Mouse (Mus musculus) lung, adult 2 months (tissue): ENCODE results near the gene Teddm3. TPM values are rescaled to one million over a fixed set of nuclear protein-coding genes. Genes with fewer than 3 reads are reported as not detected.
"Not testable (repeated sequence)": the region's sequence is repeated elsewhere in the genome, so short reads cannot be mapped to it uniquely, and the experiment has no call there.

Experiments
- DNase-seq: peaks from one replicate; pipeline ENCODE4 v3.0.0; 2022
- H3K4me1 ChIP-seq: fragments of 200-500 bp; 2 replicates; pipeline ENCODE4 v1.6.1; 2011; ENCODE audit warnings: low read length; ENCODE audit not compliant: control insufficient read depth, insufficient read depth
- H3K4me3 ChIP-seq: fragments of 200-500 bp; replicated peaks from 2 replicates; pipeline ENCODE3; 2011; ENCODE audit warnings: low read depth, mild to moderate bottlenecking, control low read depth, low read length; ENCODE audit errors: extremely low read depth
- CTCF ChIP-seq: fragments of 200-500 bp; IDR thresholded peaks from 2 replicates; pipeline ENCODE4 v1.5.1; 2011; ENCODE audit warnings: mild to moderate bottlenecking, low read length, control low read depth; ENCODE audit not compliant: insufficient read depth
- POLR2A ChIP-seq: fragments of 200-500 bp; IDR thresholded peaks from 2 replicates; pipeline ENCODE4 v1.6.1; 2011; ENCODE audit warnings: low read depth, mild to moderate bottlenecking, control low read depth, low read length, borderline replicate concordance; ENCODE audit errors: extremely low read depth
- WGBS: fragments of 180-500 bp; shearing (Covaris S2); methylation state at CpG from one replicate; pipeline ENCODE4 v1.1.7; 2018; 5-methylcytosine and 5-hydroxymethylcytosine counted together
- polyA plus RNA-seq: library from polyadenylated mRNA; depleted of rRNA; stranded (reverse); fragments of >200 nt; gene quantifications from 2 replicates; pipeline ENCODE4 v1.2.3, GENCODE M21; 2012; rRNA removed

The Teddm3 gene
- polyA plus RNA-seq, 1 experiment, result 27.9 TPM

DNA sequence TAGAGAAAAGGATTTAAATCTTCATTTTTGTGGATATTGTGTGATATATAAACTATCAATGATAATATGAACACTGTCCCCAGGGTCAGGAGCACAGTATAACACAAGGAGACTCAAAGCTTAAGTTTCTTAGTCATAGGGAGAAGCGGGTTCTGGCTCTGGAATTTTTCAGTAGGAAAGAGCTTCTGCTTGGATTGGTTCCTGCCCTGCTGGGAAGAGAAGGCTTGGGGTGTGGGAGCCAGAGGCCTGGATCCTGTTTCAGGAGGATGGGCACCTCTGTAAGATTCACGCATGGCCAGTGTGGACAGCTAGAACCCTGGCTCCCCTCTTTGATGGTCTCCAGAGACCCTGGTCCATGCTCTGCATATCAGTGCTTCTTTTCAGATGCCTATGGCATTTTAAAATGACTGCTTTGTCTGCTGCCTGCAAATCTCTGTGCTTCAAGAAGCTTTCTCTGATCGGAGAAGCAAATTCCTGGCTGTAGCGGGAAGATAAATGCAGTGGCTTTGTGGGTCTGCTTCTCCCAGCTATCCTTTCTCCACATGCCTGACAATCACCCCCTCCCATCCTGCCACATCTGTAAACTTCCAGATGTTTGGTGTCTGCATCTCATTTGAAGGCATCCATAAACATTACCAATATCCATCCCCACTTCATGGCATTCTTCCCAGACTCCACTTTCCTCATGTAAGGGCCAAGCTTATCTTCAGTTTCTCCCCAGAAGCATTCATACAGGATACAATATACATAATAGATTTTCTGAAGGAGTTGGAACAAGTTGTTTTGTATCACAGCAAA, 2.0 kb downstream of the Teddm3 start:
- DNase-seq, result no peak
- Histone ChIP-seq H3K4me3 (no peak overlapping the region), H3K4me1 (no peaks in the 10 kb centered on the region)
- 57% methylated on average over 4 of the region's 4 CpGs for WGBS
- no peak for TF ChIP-seq CTCF

DNA sequence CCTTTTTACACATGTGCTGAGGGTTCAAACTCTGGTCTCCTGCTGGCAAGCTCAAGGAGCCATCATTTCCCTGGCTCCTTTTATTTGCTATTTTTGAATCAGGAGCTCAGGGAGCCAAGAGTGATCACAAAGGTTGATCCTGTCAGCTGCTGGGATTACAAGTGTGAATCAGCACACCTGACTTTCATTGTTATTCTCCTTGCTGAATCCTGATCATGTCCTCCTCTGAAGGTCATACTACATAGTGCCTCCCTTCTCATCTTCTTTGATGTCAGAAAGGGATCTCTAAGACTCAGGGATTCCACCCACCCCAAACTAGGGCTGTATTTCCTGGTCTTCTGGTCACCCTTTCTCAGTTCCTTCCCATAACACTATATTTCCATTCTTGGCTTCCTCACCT, 3.9 kb downstream of the Teddm3 start:
- TF ChIP-seq POLR2A (no peak), CTCF (no peak)
- no peaks in the 10 kb centered on the region for H3K4me1 ChIP-seq
- DNase-seq, result no peak

DNA sequence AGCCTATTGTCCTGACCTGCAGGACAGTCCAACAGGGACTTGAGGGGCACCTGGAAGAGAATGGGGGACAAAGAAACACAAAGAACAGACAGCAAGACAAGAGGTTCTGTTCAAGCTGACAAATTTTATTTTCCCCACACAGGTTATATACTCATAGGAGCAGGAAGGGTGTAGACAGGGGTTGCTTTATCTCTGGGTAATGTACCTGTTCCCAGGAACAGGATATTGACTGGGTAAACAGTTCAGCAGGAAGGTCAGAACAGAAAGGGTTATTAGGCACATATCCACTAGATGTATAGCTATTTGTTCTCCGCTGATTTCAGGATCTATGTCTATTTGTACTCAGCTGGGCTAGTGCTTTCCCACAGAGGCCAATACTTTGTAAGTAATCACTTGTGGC, 5.3 kb downstream of the Teddm3 start:
- WGBS, result 63% methylated on average over 1 of the region's 1 CpGs
- H3K4me3 ChIP-seq, DNase-seq, H3K4me1 ChIP-seq: not testable (repeated sequence)

More for the DNA sequence above, 3.9 kb downstream of the Teddm3 start:
- H3K4me3 ChIP-seq, result no peak overlapping the region

DNA sequence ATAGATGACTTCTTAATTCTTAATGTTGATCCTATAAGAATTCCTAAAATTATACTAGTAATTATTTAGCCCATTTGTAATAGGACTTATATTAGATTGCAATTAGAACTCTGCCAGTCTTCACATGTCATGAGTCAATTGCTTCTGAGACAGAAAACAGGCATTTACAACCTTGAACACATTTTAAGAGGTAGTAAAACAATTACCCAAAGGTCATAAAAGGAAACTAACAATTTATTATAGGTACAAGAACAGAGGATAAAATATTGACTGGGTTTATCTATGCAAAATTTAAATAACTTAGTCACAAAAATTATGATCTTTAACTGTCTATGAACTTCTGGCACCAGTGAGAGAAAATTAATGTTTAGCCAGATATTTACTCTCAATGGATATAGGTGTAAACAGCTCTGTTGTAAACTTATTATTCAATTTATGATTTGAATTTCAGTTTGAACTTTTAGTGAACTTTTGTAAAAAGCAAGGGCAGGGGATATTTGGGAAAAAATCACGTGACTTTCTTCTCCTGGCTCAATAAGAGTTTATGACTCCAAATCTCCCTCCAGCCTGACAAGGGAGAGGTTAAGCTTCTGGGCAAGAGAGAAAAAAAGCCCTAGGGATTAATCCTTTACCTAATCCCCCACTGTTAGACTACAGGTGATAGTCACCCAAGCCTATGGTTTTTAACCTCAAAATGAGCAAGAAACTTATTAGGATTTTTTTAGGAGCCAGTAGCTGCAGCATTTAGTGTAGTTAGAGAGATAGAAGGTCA, 17.3 kb downstream of the Teddm3 start:
- WGBS, result 40% methylated on average over 1 of the region's 1 CpGs
- DNase-seq, result no peak
- no peak for TF ChIP-seq POLR2A
- TF ChIP-seq CTCF, result no peak
- H3K4me3 ChIP-seq, result no peak overlapping the region
- no peaks in the 10 kb centered on the region for H3K4me1 ChIP-seq

- H3K4me1 ChIP-seq, DNase-seq, H3K4me3 ChIP-seq: not testable (repeated sequence)
- 75% methylated on average over 3 of the region's 3 CpGs for WGBS
These were observed 26.1 kb downstream of the Teddm3 start for GRCm38 (mm10) chr16:21127666-21128065.

- WGBS, result 73% methylated on average over 2 of the region's 2 CpGs
- DNase-seq, H3K4me1 ChIP-seq, H3K4me3 ChIP-seq: not testable (repeated sequence)
These were observed 31.0 kb downstream of the Teddm3 start for GRCm38 (mm10) chr16:21122776-21123175.

DNA sequence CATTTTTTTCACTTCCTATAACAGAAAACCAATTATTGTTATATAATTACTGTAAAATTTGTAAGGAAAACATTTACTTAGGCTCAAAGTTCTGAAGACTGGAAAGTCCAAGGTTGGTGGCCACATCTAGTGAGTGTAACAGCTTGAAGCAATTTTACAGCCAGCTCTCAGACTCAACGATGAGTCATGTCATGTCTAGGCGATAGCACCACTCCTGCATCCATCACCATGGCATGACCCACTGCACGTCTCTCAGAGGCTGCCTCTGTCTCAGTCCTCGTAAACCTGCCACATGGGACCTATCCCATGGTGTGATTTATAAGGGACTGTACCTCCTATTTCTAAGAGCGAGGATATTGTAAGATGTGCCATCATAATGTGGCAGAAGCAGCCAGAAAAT, 37.7 kb downstream of the Teddm3 start:
- Histone ChIP-seq H3K4me3 (no peak overlapping the region), H3K4me1 (no peaks in the 10 kb centered on the region)
- TF ChIP-seq POLR2A (no peak), CTCF (no peak)
- no peak for DNase-seq
- WGBS, result 73% methylated on average over 5 of the region's 5 CpGs

GRCm38 (mm10) chr16:21109473-21109872, 44.3 kb downstream of the Teddm3 start:
- no peak for TF ChIP-seq POLR2A
- TF ChIP-seq CTCF, result no peak
- Histone ChIP-seq H3K4me1 (no peaks in the 10 kb centered on the region), H3K4me3 (no peak overlapping the region)
- no peak for DNase-seq
- 84% methylated on average over 1 of the region's 1 CpGs for WGBS

Other genes with a start within 250 kb of the Teddm3 start
- 43.9 and 50.5 TPM in 2 replicates for gene Ephb3, start 50.8 kb upstream of the Teddm3 start, polyA plus RNA-seq